Mouse (Mus musculus) cerebellum, adult 2 months (tissue): Measurements from ENCODE around the gene Bdp1.

Source experiments
- CTCF ChIP-seq: fragments of 200-500 bp; IDR thresholded peaks from 2 replicates; pipeline ENCODE4 v1.5.1; 2011; ENCODE audit warnings: low read depth, mild to moderate bottlenecking, control low read depth, low read length, moderate library complexity, borderline replicate concordance; ENCODE audit not compliant: insufficient read depth
- POLR2A ChIP-seq: fragments of 200-500 bp; IDR thresholded peaks from 2 replicates; pipeline ENCODE4 v1.6.1; 2011; ENCODE audit warnings: low read length, control low read depth, borderline replicate concordance; ENCODE audit not compliant: insufficient read depth

- no peak for TF ChIP-seq CTCF
- no peak for TF ChIP-seq POLR2A
These were observed 32.4 kb downstream of the Bdp1 start for GRCm38 (mm10) chr13:100071473-100071872.
